Mouse (Mus musculus): ENCODE measurements around the gene Mpv17. TPM values are rescaled to one million over a fixed set of nuclear protein-coding genes. Genes with fewer than 3 reads are reported as not detected.
A peak's percentile ranks its signal among the peaks of the same experiment; 100 is the strongest.

Gene Mpv17
- total and polyA plus RNA-seq, 3 experiments = 25.8 to 49.9 TPM; not detected in 1

DNA sequence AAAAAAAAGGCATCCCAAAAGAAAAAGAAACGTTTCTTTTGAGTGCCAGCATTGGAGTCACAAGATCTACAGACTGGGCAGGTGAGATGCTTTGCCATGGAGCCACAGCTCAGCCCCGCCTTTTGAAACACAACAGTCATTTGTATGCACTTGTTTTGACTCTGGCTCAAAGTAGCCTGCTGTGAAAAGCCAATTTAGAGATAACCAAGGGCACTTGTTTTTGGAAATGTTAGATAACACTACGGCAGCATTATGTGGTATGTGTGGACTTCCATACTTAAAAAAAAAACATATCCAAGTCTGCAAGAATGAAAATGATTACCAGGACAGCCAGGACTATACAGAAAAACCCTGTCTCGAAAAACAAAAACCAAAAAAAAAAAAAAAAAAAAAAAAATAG is 29.6 kb upstream of the Mpv17 start:
- no peak for TF ChIP-seq CHD2 (IDR thresholded peaks at IDR 0.05; ENCODE audit: low read length)
- no peak for TF ChIP-seq ZKSCAN1 (IDR thresholded peaks at IDR 0.05; ENCODE audit: low read depth, low read length)
- no peak for TF ChIP-seq POLR2A (IDR thresholded peaks at IDR 0.05; ENCODE audit: control insufficient read depth in 1 of 2, insufficient read depth in 1 of 2, low read depth in 1 of 2, low read length in 2 of 2, poor library complexity in 1 of 2)
- no peak for TF ChIP-seq USF2 (IDR thresholded peaks at IDR 0.05; ENCODE audit: borderline replicate concordance in 1 of 2, insufficient read depth in 1 of 2, low read depth in 1 of 2, low read length in 2 of 2)
- no peak for TF ChIP-seq MAX (IDR thresholded peaks at IDR 0.05; ENCODE audit: low read length)
- no peak for TF ChIP-seq POLR2AphosphoS2 (IDR thresholded peaks at IDR 0.05; ENCODE audit: low read length)
- no peak for TF ChIP-seq NELFE (IDR thresholded peaks at IDR 0.05; ENCODE audit: low read depth, low read length)
- TF ChIP-seq NRF1 (IDR thresholded peaks at IDR 0.05; ENCODE audit: insufficient read depth, low read depth, low read length, poor library complexity, severe bottlenecking) = no peak
- TF ChIP-seq CTCF (IDR thresholded peaks at IDR 0.05 in 2 of 3, conservative IDR thresholded peaks at IDR 0.05 in 1 of 3; ENCODE audit: control insufficient read depth in 1 of 3, insufficient read depth in 1 of 3, low read depth in 2 of 3, low read length in 3 of 3, poor library complexity in 1 of 3, severe bottlenecking in 1 of 3) = no peak
- TF ChIP-seq GABPA (IDR thresholded peaks at IDR 0.05; ENCODE audit: low read depth, low read length) = no peak
- 0 out of 2 replicates have a peak, but pooled peaks have one; percentile 23 for TF ChIP-seq MAFK (IDR thresholded peaks at IDR 0.05; ENCODE audit: borderline replicate concordance, low read depth, low read length)
- TF ChIP-seq MYB (IDR thresholded peaks at IDR 0.05; ENCODE audit: low read depth, low read length) = no peak
- peak; percentile 58 for TF ChIP-seq SIN3A (IDR thresholded peaks at IDR 0.05; ENCODE audit: low read length)
- peak; percentile 25; the same call in 1 of the 2 replicates for TF ChIP-seq HCFC1 (IDR thresholded peaks at IDR 0.05; ENCODE audit: low read depth, low read length)
- TF ChIP-seq ZNF384 (IDR thresholded peaks at IDR 0.05; ENCODE audit: low read depth, low read length) = peak; percentile 89
- 0 out of 2 replicates have a peak, but pooled peaks have one; percentile 26 for TF ChIP-seq MYC (IDR thresholded peaks at IDR 0.05; ENCODE audit: low read depth, low read length)
- peak; percentile 69 for TF ChIP-seq ETS1 (IDR thresholded peaks at IDR 0.05; ENCODE audit: low read depth, low read length)
- no peak; the same call in 1 of the 2 replicates for TF ChIP-seq USF1 (IDR thresholded peaks at IDR 0.05; ENCODE audit: low read depth, low read length)
- no peak for TF ChIP-seq BHLHE40 (IDR thresholded peaks at IDR 0.05; ENCODE audit: borderline replicate concordance, low read depth, low read length)
- TF ChIP-seq MXI1 (IDR thresholded peaks at IDR 0.05; ENCODE audit: low read depth, low read length) = no peak; the same call in 1 of the 2 replicates
- TF ChIP-seq GATA1 (IDR thresholded peaks at IDR 0.05; ENCODE audit: low read depth, low read length) = peak; percentile 78
- TF ChIP-seq RCOR1 (IDR thresholded peaks at IDR 0.05; ENCODE audit: low read depth, low read length) = no peak
- TF ChIP-seq ZMIZ1 (IDR thresholded peaks at IDR 0.05; ENCODE audit: low read depth, low read length) = no peak
- peak; percentile 84 for TF ChIP-seq TCF12 (IDR thresholded peaks at IDR 0.05; ENCODE audit: low read depth, low read length)
- no peak for TF ChIP-seq ZC3H11A (IDR thresholded peaks at IDR 0.05; ENCODE audit: low read depth, low read length)
- TF ChIP-seq UBTF (IDR thresholded peaks at IDR 0.05; ENCODE audit: borderline replicate concordance, insufficient read depth, low read depth, low read length) = no peak
- TF ChIP-seq EP300 (IDR thresholded peaks at IDR 0.05; ENCODE audit: low read depth in 1 of 2, low read length in 2 of 2) = peak; percentile 61 to 74
- no peak for TF ChIP-seq MAZ (IDR thresholded peaks at IDR 0.05; ENCODE audit: low read depth, low read length)
- TF ChIP-seq RAD21 (IDR thresholded peaks at IDR 0.05; ENCODE audit: low read depth, low read length) = no peak
- TF ChIP-seq TAL1 (IDR thresholded peaks at IDR 0.05; ENCODE audit: low read length) = peak; percentile 59

More for the DNA sequence above, 29.6 kb upstream of the Mpv17 start:
- Histone ChIP-seq H3K9ac (ENCODE audit: control insufficient read depth, low read depth, low read length, poor library complexity, severe bottlenecking) (no peak overlapping the region), H3K4me1 (ENCODE audit: control insufficient read depth in 1 of 2, insufficient read depth in 2 of 2, low read length in 2 of 2) (peaks cover 16 to 23% of the 10 kb centered on the region in 2 experiments), H3K4me3 (ENCODE audit: control insufficient read depth in 1 of 2, insufficient read depth in 1 of 2, low read depth in 2 of 2, low read length in 2 of 2) (0 out of 4 replicates have a peak overlapping the region, but pooled peaks of 1 of the 2 experiments have one; percentile 12), H3K36me3 (ENCODE audit: control insufficient read depth in 1 of 2, insufficient read depth in 2 of 2, low read length in 2 of 2) (peaks cover 5 to 28% of the 10 kb centered on the region in 2 experiments), H3K9me3 (replicated peaks; ENCODE audit: insufficient read depth, low read length) (no peaks in the 10 kb centered on the region), H3K79me2 (ENCODE audit: control insufficient read depth, insufficient read depth, low read length, poor library complexity) (peaks cover 15% of the 10 kb centered on the region), H3K27ac (ENCODE audit: control insufficient read depth, low read depth, low read length) (no peak overlapping the region), H3K27me3 (ENCODE audit: control insufficient read depth in 1 of 2, insufficient read depth in 2 of 2, low read length in 2 of 2) (no peaks in the 10 kb centered on the region)
- DNase-seq (ENCODE audit: low read depth, low spot score) = peak; percentile 75
